ENCODE assay signal across 9 mouse cellular contexts in the genomic region with DNA sequence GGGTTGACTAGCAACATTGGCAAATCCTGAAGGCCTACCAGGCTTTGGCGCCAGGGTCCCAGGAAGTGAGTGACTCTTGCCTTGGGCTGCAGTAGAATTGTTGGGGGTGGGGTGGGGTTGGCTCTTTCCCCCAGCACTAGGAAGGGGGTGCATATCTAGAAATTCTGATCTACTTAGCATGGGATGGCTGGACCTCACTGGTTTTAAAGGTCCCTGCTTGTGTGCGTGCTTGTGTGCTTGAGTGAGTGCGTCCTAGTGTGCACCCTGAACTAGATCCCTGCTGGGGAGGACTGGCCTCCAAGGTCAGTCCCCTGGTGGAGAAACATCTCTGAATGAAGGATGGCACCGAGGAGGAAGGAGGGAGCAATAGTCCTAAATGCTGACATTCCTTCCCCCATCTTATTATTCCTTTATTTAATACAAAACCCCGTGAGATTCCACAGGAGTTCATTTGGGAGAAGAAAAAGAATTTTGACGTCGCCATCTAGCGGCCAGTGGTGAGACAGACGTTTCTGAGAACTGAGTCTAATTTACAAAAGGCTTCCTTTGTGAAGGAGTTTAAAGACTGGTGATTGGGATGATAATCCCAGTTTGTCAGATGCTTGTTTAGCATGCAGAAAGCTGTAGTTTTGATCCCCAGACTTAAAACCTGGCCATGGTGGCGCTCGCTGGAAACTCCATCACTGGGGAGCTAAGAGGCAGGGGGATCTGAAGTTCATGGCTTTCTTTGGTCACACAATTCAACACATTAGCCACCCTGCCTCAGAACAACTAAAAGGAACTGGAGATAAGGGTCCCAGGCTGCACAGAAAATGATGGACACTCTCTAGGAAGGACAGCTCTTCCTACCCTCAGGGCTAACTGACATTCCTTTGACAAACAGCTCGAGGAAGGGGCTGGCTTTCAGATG. TPM values are rescaled to one million over a fixed set of nuclear protein-coding genes. Genes with fewer than 3 reads are reported as not detected.
DNase-seq lines count a peak whose midpoint lies in the region; ATAC-seq and TF ChIP-seq lines count a peak whose summit lies in the region.
"Not testable (repeated sequence)": the region's sequence is repeated elsewhere in the genome, so short reads cannot be mapped to it uniquely, and the experiment has no call there.
"Had no signal": no experiment of that assay in that cellular context is flagged by ENCODE, and none has a peak within 500 bp of the region (broad histone marks: within the 10 kb centered on the region; RNA-seq: fewer than 3 reads in every experiment).

No protein-coding gene starts in this region.

- H3K4me1 ChIP-seq in embryonic facial prominence, embryonic 11.5 days (ENCODE audit: control insufficient read depth, insufficient read depth, low read length); hindbrain, embryonic 14.5 days (replicated peaks; ENCODE audit: control insufficient read depth, insufficient read depth, low read length); lung, embryonic 15.5 days: not testable (repeated sequence)

- ATAC-seq in embryonic facial prominence, embryonic 11.5 days (replicated peaks; ENCODE audit: insufficient number of reproducible peaks, low FRiP score, low TSS enrichment, low read depth): peak; percentile 70; the same call in 1 of the 2 replicates
- peak; percentile 66 for ATAC-seq in hindbrain, embryonic 14.5 days (ENCODE audit: low FRiP score)
- ATAC-seq in lung, embryonic 15.5 days (ENCODE audit: borderline replicate concordance, extremely low read depth, low FRiP score, low TSS enrichment): peak; percentile 61

- H3K4me3 ChIP-seq in embryonic facial prominence, embryonic 11.5 days (ENCODE audit: low read depth, low read length); gastrocnemius, adult 2 months; hindbrain, embryonic 14.5 days (replicated peaks; ENCODE audit: low read length); lung, embryonic 15.5 days: not testable (repeated sequence)

- not testable (repeated sequence) for H3K9ac ChIP-seq in embryonic facial prominence, embryonic 11.5 days (replicated peaks; ENCODE audit: low read length); hindbrain, embryonic 14.5 days; lung, embryonic 15.5 days

- WGBS in embryonic facial prominence, embryonic 11.5 days: 25% methylated on average over 5 of the region's 12 CpGs
- 24% methylated on average over 5 of the region's 12 CpGs for WGBS in hindbrain, embryonic 14.5 days
- WGBS in lung, embryonic 15.5 days: 22% methylated on average over 9 of the region's 12 CpGs

- DNase-seq in MN1 (ENCODE audit: low spot score): peak; percentile 22
- not testable (repeated sequence) for DNase-seq in embryonic facial prominence, embryonic 11.5 days (ENCODE audit: low spot score); gastrocnemius, adult 2 months
- DNase-seq in hindbrain, embryonic 14.5 days (ENCODE audit: low spot score): peak; percentile 11
- DNase-seq in layer of hippocampus, adult 11-12 months (ENCODE audit: low spot score): peak; percentile 17
- DNase-seq in naive thymus-derived CD4-positive, alpha-beta T cell, adult 2 months (ENCODE audit: low read depth): peak; percentile 2

- H3K9me3 ChIP-seq in embryonic facial prominence, embryonic 11.5 days (replicated peaks; ENCODE audit: control insufficient read depth, low read length); hindbrain, embryonic 14.5 days (ENCODE audit: control insufficient read depth, low read length); lung, embryonic 15.5 days: not testable (repeated sequence)

- H3K36me3 ChIP-seq in embryonic facial prominence, embryonic 11.5 days (replicated peaks; ENCODE audit: control insufficient read depth, insufficient read depth, low read depth, low read length); hindbrain, embryonic 14.5 days (replicated peaks; ENCODE audit: control insufficient read depth, insufficient read depth); lung, embryonic 15.5 days: not testable (repeated sequence)

- TF ChIP-seq CTCF in gastrocnemius, adult 2 months (IDR thresholded peaks at IDR 0.05): peak; percentile 13

- H3K4me2 ChIP-seq in embryonic facial prominence, embryonic 11.5 days (ENCODE audit: low read depth, low read length); hindbrain, embryonic 14.5 days (replicated peaks); lung, embryonic 15.5 days: not testable (repeated sequence)

- intact Hi-C loops in gastrocnemius, adult 2 months (cut with DNase I): not testable (repeated sequence)

- not testable (repeated sequence) for H3K27ac ChIP-seq in embryonic facial prominence, embryonic 11.5 days (replicated peaks; ENCODE audit: low read depth, low read length); gastrocnemius, adult 2 months; hindbrain, embryonic 14.5 days; lung, embryonic 15.5 days

- H3K27me3 ChIP-seq in embryonic facial prominence, embryonic 11.5 days (ENCODE audit: control insufficient read depth, insufficient read depth, low read length); hindbrain, embryonic 14.5 days (ENCODE audit: control insufficient read depth, insufficient read depth, low read length); lung, embryonic 15.5 days: not testable (repeated sequence)

RNA-seq across cellular contexts. Expression of gene Gm21119, which starts 26.2 kb away (rescaled TPM):
- 0.21 TPM in 1 of 2 replicates, not detected in the other for polyA plus RNA-seq in embryonic facial prominence, embryonic 11.5 days (2014; fragmentation: Nextera tagmentation; extraction: Ambion mirVana)
- total RNA-seq in gastrocnemius, adult 2 months (2021): under 1 TPM; 0.33 to 0.51 TPM
- polyA plus RNA-seq in hindbrain, embryonic 14.5 days (2014; fragmentation: Nextera tagmentation; extraction: Ambion mirVana): 0.21 and 0.27 TPM in 2 replicates
- polyA plus RNA-seq in lung, embryonic 15.5 days (2015; fragmentation: Nextera tagmentation; extraction: Ambion mirVana): 0.18 and 0.31 TPM in 2 replicates
- polyA plus RNA-seq: embryonic facial prominence, embryonic 15.5 days; large intestine, adult 2 months had no signal
